10 mouse cellular contexts compared by ENCODE assay signal in genomic region chr13:35537936-35538335, GRCm38 (mm10).
DNase-seq lines count a peak whose midpoint lies in the region; ATAC-seq and TF ChIP-seq lines count a peak whose summit lies in the region.
"Had no signal": no experiment of that assay in that cellular context is flagged by ENCODE, and none has a peak within 500 bp of the region (broad histone marks: within the 10 kb centered on the region; RNA-seq: fewer than 3 reads in every experiment).

No protein-coding gene starts in this region.

- no peaks in the 10 kb centered on the region for H3K4me1 ChIP-seq in lung, postnatal 0 days (ENCODE audit: insufficient read depth, low read depth, low read length)

- no peaks in the 10 kb centered on the region for H3K27me3 ChIP-seq in lung, postnatal 0 days (replicated peaks; ENCODE audit: insufficient read depth, low read length)

- no peak for ATAC-seq in lung, postnatal 0 days
- ATAC-seq in CD4-positive, CD25-positive, alpha-beta regulatory T cell, adult 4 months: no peak

- no peak for TF ChIP-seq EP300 in lung, postnatal 0 days (IDR thresholded peaks at IDR 0.05)

- H3K9me3 ChIP-seq in lung, postnatal 0 days (ENCODE audit: low read length): no peaks in the 10 kb centered on the region
- H3K9me3 ChIP-seq: G1E had no signal

- H3K36me3 ChIP-seq in lung, postnatal 0 days (ENCODE audit: insufficient read depth, low read length): no peaks in the 10 kb centered on the region
- H3K36me3 ChIP-seq: G1E had no signal

- no peak overlapping the region for H3K9ac ChIP-seq in lung, postnatal 0 days (replicated peaks; ENCODE audit: low read depth)
- H3K9ac ChIP-seq: liver, embryonic 14.5 days had no signal

- no peak overlapping the region for H3K4me2 ChIP-seq in lung, postnatal 0 days (replicated peaks; ENCODE audit: low read depth, low read length)

- H3K27ac ChIP-seq in lung, postnatal 0 days (ENCODE audit: low read length): no peak overlapping the region
- H3K27ac ChIP-seq: liver, embryonic 14.5 days had no signal

- DNase-seq in lung, postnatal 10 days: peak; percentile 6
- no peak for DNase-seq in lung, postnatal 0 days (ENCODE audit: low spot score)
- DNase-seq in cerebellum, adult 11 months: peak; percentile 43
- peak; percentile 5 to 54 for DNase-seq in heart, adult 9 months (ENCODE audit: low spot score in 2 of 2)
- DNase-seq in ovary, postnatal 36 days (ENCODE audit: low spot score): peak; percentile 38
- no peak for DNase-seq in spleen, postnatal 36 days (ENCODE audit: low spot score in 2 of 2)
- no peak for DNase-seq in spleen, adult 12 weeks (ENCODE audit: low spot score)

- 66% methylated on average over 5 of the region's 5 CpGs for WGBS in lung, postnatal 0 days

- no peak overlapping the region for H3K4me3 ChIP-seq in lung, postnatal 0 days (ENCODE audit: low read depth, low read length)

- no peak for TF ChIP-seq CTCF in lung, postnatal 0 days (IDR thresholded peaks at IDR 0.05)

Comparison
In these comparisons a context has a peak if more than half of its experiments do, and no peak if none do; other contexts are left out.
1. DNase-seq: peak in lung, postnatal 10 days (single experiment), cerebellum, adult 11 months (single experiment), heart, adult 9 months (2 of 2) and ovary, postnatal 36 days (single experiment); none in lung, postnatal 0 days (single experiment), spleen, postnatal 36 days (0 of 2) and spleen, adult 12 weeks (single experiment).